Mouse (Mus musculus): ENCODE results near the gene Prkcd.

DNA sequence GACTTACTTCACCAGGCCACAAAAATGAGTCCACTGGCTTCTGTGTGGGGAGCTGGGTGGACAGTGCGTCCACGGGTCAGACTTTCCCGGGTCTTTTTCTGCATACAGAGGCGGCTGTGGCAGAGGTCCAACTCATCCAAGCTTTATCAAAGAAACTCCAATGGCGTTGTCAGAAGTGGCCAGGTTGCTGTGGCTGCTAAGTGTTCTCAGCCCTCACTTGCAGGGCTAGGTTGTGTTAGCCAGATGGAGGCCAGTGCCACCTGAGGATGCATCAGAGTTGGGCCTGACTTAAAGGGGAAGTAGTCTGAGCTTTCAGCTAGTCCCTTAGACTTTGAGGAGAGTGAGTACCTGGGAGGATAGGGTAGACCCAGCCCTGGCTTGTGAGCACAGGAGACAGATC lies 74.5 kb downstream of the Prkcd start:
- TF ChIP-seq CTCF (IDR thresholded peaks at IDR 0.05; ENCODE audit: borderline replicate concordance, extremely low read depth, insufficient read depth, insufficient read length) (no peak), POLR2A (IDR thresholded peaks at IDR 0.05; ENCODE audit: borderline replicate concordance, extremely low read depth, insufficient read depth, insufficient read length, poor library complexity, severe bottlenecking) (no peak)

Measured in brain, embryonic 14.5 days (tissue).